10 mouse cellular contexts compared by ENCODE assay signal in genomic region chr14:84444276-84444662, GRCm38 (mm10). TPM values are rescaled to one million over a fixed set of nuclear protein-coding genes. Genes with fewer than 3 reads are reported as not detected.
A peak's percentile ranks its signal among the peaks of the same experiment; 100 is the strongest.
DNase-seq lines count a peak whose midpoint lies in the region; ATAC-seq and TF ChIP-seq lines count a peak whose summit lies in the region.
"Had no signal": no experiment of that assay in that cellular context is flagged by ENCODE, and none has a peak within 500 bp of the region (broad histone marks: within the 10 kb centered on the region; RNA-seq: fewer than 3 reads in every experiment).

No protein-coding gene starts in this region.

- peak overlapping the region; percentile 62 for H3K9ac ChIP-seq in heart, embryonic 14.5 days (ENCODE audit: low read length)
- H3K9ac ChIP-seq in liver, postnatal 0 days (replicated peaks) = no peak overlapping the region

- ATAC-seq in heart, embryonic 14.5 days (ENCODE audit: insufficient number of reproducible peaks, insufficient read depth, low FRiP score, low read depth) = no peak
- no peak for ATAC-seq in liver, postnatal 0 days
- no peak for ATAC-seq in erythroid progenitor cell, adult 5-6 weeks (replicated peaks; ENCODE audit: low FRiP score, poor library complexity, severe bottlenecking)
- ATAC-seq: Patski had no signal

- H3K9me3 ChIP-seq in heart, embryonic 14.5 days (ENCODE audit: control insufficient read depth, low read length) = no peaks in the 10 kb centered on the region
- H3K9me3 ChIP-seq in liver, postnatal 0 days (ENCODE audit: low read length) = no peaks in the 10 kb centered on the region

- WGBS in heart, embryonic 14.5 days = under 1% methylated on average over 21 of the region's 21 CpGs
- 3% methylated on average over 21 of the region's 21 CpGs for WGBS in liver, postnatal 0 days (ENCODE audit: insufficient replicate concordance)

- TF ChIP-seq EP300 in liver, postnatal 0 days (IDR thresholded peaks at IDR 0.05; ENCODE audit: low read depth) = no peak

- DNase-seq in heart, adult 18-20 months = peak; percentile 3 to 50
- DNase-seq in heart, adult 9 months (ENCODE audit: low spot score in 2 of 2) = no peak
- peak; percentile 22 to 31 for DNase-seq in cerebellum, postnatal 4 days (ENCODE audit: low spot score in 2 of 2)
- peak; percentile 4 to 34 for DNase-seq in kidney, postnatal 25 days
- DNase-seq in liver, postnatal 0 days = peak; percentile 11
- DNase-seq in right cerebral cortex, postnatal 10 days (ENCODE audit: low spot score in 2 of 2) = peak; percentile 59 to 61

- no peak overlapping the region for H3K27ac ChIP-seq in heart, embryonic 14.5 days (replicated peaks in 1 of 2; ENCODE audit: control insufficient read depth in 1 of 2, insufficient read depth in 1 of 2, low read depth in 2 of 2, low read length in 2 of 2)
- no peak overlapping the region for H3K27ac ChIP-seq in liver, postnatal 0 days (ENCODE audit: low read depth)
- H3K27ac ChIP-seq: macrophage had no signal

- TF ChIP-seq CTCF in liver, postnatal 0 days (IDR thresholded peaks at IDR 0.05; ENCODE audit: low read depth) = no peak

- H3K27me3 ChIP-seq in heart, embryonic 14.5 days (ENCODE audit: control insufficient read depth, insufficient read depth, low read length) = peaks cover 36% of the 10 kb centered on the region
- peaks cover 71% of the 10 kb centered on the region for H3K27me3 ChIP-seq in liver, postnatal 0 days (ENCODE audit: insufficient read depth, low read length)

- peak overlapping the region; percentile 63 to 76 for H3K4me3 ChIP-seq in heart, embryonic 14.5 days (ENCODE audit: control insufficient read depth in 1 of 2, insufficient read depth in 1 of 2, low read depth in 1 of 2, low read length in 2 of 2)
- peak overlapping the region; percentile 47; the same call in 1 of the 2 replicates for H3K4me3 ChIP-seq in liver, postnatal 0 days (ENCODE audit: low read depth, low read length)

- peaks cover 13 to 34% of the 10 kb centered on the region in 2 experiments; a peak in 3 of 4 replicates for H3K4me1 ChIP-seq in heart, embryonic 14.5 days (ENCODE audit: control insufficient read depth in 2 of 2, insufficient read depth in 2 of 2, low read length in 2 of 2)
- H3K4me1 ChIP-seq in liver, postnatal 0 days (ENCODE audit: insufficient read depth) = peaks cover 15% of the 10 kb centered on the region

- H3K36me3 ChIP-seq in heart, embryonic 14.5 days (ENCODE audit: control insufficient read depth, insufficient read depth, low read length) = no peaks in the 10 kb centered on the region
- H3K36me3 ChIP-seq in liver, postnatal 0 days (replicated peaks; ENCODE audit: insufficient read depth, low read length) = no peaks in the 10 kb centered on the region

- H3K4me2 ChIP-seq in heart, embryonic 14.5 days (ENCODE audit: low read length) = peak overlapping the region; percentile 99
- peak overlapping the region; percentile 76 for H3K4me2 ChIP-seq in liver, postnatal 0 days (ENCODE audit: low read depth, low read length)

RNA-seq across cellular contexts. Expression of gene Pcdh17, which starts 0.9 kb away (rescaled TPM):
- total RNA-seq in heart, adult 18-20 months (2021) = 1 to 10 TPM; 1.2 TPM
- 3.5 TPM in 2 replicates for polyA plus RNA-seq in heart, embryonic 14.5 days (2014; fragmentation: Nextera tagmentation; extraction: Ambion mirVana)
- polyA plus RNA-seq in liver, postnatal 0 days (2015; fragmentation: Nextera tagmentation; extraction: Ambion mirVana) = 1.1 and 1.2 TPM in 2 replicates
- not detected in 2 replicates for total RNA-seq in erythroid progenitor cell, adult 5-6 weeks (2015; ENCODE audit: low replicate concordance)
- total RNA-seq in erythroid progenitor cell, adult 5-6 weeks (2017; ENCODE audit: low replicate concordance) = not detected in 2 replicates
- polyA plus RNA-seq: macrophage, Patski had no signal

Comparison
In these comparisons a context has a peak if more than half of its experiments do, and no peak if none do; other contexts are left out.
1. DNase-seq: peak in heart, adult 18-20 months (2 of 2), cerebellum, postnatal 4 days (2 of 2), kidney, postnatal 25 days (2 of 2), liver, postnatal 0 days (single experiment) and right cerebral cortex, postnatal 10 days (2 of 2); none in heart, adult 9 months (0 of 2).